Mouse (Mus musculus): ENCODE measurements around the gene Psd4.

DNA sequence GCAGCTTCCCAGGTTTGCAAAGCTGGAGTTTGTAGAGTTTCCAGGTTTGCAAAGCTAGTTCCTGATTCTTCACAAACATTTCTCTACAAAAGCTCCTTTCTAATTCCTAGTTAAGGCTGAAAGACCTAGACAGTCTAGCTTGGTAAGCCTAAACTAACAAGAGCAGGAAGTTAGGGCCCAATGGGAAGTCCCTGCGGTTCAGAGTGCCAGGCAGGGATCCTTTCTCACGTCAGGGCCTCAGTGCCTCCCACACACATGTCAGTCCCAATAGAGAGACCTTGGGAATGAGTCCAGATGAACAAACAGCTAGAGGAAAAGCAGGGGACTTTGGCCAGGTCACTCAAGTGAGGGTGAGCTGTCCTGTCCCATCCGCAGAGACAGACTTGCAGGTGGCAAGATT is 32.0 kb upstream of the Psd4 start:
- TF ChIP-seq GATA1 (IDR thresholded peaks at IDR 0.05; ENCODE audit: borderline replicate concordance, low read length) (no peak), FLI1 (IDR thresholded peaks at IDR 0.05; ENCODE audit: low read length) (no peak)

All from megakaryocyte, embryonic 14.5 days (primary cell).